Mouse (Mus musculus): ENCODE measurements around the gene Irf9. TPM values are rescaled to one million over a fixed set of nuclear protein-coding genes. Genes with fewer than 3 reads are reported as not detected.

Gene Irf9
- polyA plus RNA-seq, 1 experiment = 101 TPM

DNA sequence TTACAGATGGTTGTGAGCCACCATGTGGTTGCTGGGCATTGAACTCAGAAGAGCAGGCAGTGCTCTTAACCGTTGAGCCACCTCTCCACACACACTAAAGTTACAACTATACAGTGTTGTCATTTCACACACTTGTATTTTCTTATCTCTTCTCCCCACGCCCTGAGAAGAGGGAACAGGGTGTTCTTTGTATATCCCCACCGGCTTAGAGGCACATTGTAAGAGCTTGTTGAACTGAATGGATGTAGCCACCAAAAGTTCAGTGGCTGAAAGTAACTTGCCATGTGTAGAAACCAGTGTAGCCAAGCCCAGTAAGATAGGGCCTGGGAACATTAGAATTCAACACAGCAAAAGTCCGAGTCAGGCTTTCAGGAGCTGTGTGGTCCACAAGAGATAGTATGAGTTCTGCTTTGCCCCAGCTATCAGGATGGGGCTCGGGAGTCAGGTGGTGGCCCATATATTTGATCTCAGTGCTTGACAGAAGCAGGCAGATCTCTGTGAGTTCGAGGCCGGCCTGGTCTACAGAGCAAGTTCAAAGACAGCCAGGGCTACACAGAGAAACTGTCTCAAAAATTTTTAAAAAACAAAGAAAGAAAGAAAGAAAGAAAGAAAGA lies 11.3 kb downstream of the Irf9 start:
- Histone ChIP-seq H3K27ac (ENCODE audit: insufficient read depth, low read length) (no peak overlapping the region), H3K36me3 (ENCODE audit: control insufficient read depth, insufficient read depth, low read length) (peaks cover under 1% of the 10 kb centered on the region; the same call in 1 of the 2 replicates), H3K4me1 (ENCODE audit: control insufficient read depth, insufficient read depth, insufficient read length) (no peaks in the 10 kb centered on the region), H3K27me3 (ENCODE audit: control insufficient read depth, insufficient read depth, low read length) (no peaks in the 10 kb centered on the region), H3K4me3 (ENCODE audit: extremely low read depth, insufficient read depth, insufficient read length) (no peak overlapping the region)
- TF ChIP-seq POLR2A (IDR thresholded peaks at IDR 0.05; ENCODE audit: low read depth, low read length) = no peak
- no peak for TF ChIP-seq CTCF (IDR thresholded peaks at IDR 0.05; ENCODE audit: extremely low read depth, insufficient read depth, insufficient read length, insufficient replicate concordance)
- 80% methylated on average over 7 of the region's 7 CpGs for WGBS
- DNase-seq (ENCODE audit: low read depth in 1 of 2, low spot score in 2 of 2) = no peak

DNA sequence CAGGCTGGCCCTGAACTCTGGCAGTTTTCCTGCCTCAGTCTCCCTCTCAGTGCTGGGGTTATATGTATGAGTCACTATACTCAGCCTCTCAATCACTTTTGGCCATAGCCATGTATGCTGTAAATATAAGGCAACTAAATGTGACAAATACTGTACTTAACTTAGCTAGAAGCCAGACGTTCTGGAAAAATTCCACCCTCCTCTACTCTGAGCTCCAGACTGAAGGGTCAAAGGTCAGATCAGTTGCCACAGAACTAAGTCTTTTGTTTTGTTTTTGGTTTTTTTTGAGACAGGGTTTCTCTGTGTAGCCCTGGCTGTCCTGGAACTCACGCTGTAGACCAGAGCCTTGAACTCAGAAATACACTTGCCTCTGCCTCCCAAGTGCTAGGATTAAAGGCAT lies 12.5 kb downstream of the Irf9 start:
- DNase-seq (ENCODE audit: low read depth in 1 of 2, low spot score in 2 of 2) = no peak
- TF ChIP-seq CTCF (IDR thresholded peaks at IDR 0.05; ENCODE audit: extremely low read depth, insufficient read depth, insufficient read length, insufficient replicate concordance) (no peak), POLR2A (IDR thresholded peaks at IDR 0.05; ENCODE audit: low read depth, low read length) (no peak)
- Histone ChIP-seq H3K4me1 (ENCODE audit: control insufficient read depth, insufficient read depth, insufficient read length) (no peaks in the 10 kb centered on the region), H3K27me3 (ENCODE audit: control insufficient read depth, insufficient read depth, low read length) (no peaks in the 10 kb centered on the region), H3K4me3 (ENCODE audit: extremely low read depth, insufficient read depth, insufficient read length) (no peak overlapping the region), H3K27ac (ENCODE audit: insufficient read depth, low read length) (no peak overlapping the region), H3K36me3 (ENCODE audit: control insufficient read depth, insufficient read depth, low read length) (no peaks in the 10 kb centered on the region)
- 82% methylated on average over 2 of the region's 2 CpGs for WGBS

DNA sequence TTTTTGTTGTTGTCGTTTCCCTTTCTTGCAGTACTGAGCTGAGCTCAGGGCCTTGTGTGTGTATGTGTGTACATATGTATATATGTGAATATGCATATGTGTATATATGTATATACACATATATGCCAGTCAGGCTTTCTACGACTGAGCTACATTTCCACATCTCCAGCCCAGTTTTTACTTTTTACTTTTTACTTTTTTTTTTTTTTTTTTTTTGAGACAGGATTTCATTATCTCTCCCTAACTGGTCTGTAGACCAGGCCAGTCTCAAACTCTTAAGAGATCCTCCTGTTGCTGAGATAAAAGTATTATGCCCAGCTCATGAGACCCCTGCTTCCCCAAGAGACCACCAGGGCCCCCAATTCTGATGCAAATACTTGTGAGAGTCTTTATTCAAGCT lies 13.5 kb downstream of the Irf9 start:
- H3K4me1 ChIP-seq (ENCODE audit: control insufficient read depth, insufficient read depth, insufficient read length) = no peaks in the 10 kb centered on the region
- no peak overlapping the region for H3K27ac ChIP-seq (ENCODE audit: insufficient read depth, low read length)
- 78% methylated on average over 2 of the region's 2 CpGs for WGBS
- no peaks in the 10 kb centered on the region for H3K36me3 ChIP-seq (ENCODE audit: control insufficient read depth, insufficient read depth, low read length)
- TF ChIP-seq POLR2A (IDR thresholded peaks at IDR 0.05; ENCODE audit: low read depth, low read length) = no peak
- no peak for TF ChIP-seq CTCF (IDR thresholded peaks at IDR 0.05; ENCODE audit: extremely low read depth, insufficient read depth, insufficient read length, insufficient replicate concordance)
- no peak for DNase-seq (ENCODE audit: low read depth in 1 of 2, low spot score in 2 of 2)
- H3K4me3 ChIP-seq (ENCODE audit: extremely low read depth, insufficient read depth, insufficient read length) = no peak overlapping the region
- H3K27me3 ChIP-seq (ENCODE audit: control insufficient read depth, insufficient read depth, low read length) = no peaks in the 10 kb centered on the region

GRCm38 (mm10) chr14:55617822-55618221 lies 14.5 kb downstream of the Irf9 start, which contains the start of gene Rec8:
Gene Rec8, plus strand, starts transcription at chr14:55618037.
- Histone ChIP-seq H3K27ac (ENCODE audit: insufficient read depth, low read length) (no peak within 1 kb of the TSS), H3K27me3 (ENCODE audit: control insufficient read depth, insufficient read depth, low read length) (no peaks in the 10 kb centered on the region), H3K36me3 (ENCODE audit: control insufficient read depth, insufficient read depth, low read length) (no peaks in the 10 kb centered on the region), H3K4me3 (ENCODE audit: extremely low read depth, insufficient read depth, insufficient read length) (no peak within 1 kb of the TSS), H3K4me1 (ENCODE audit: control insufficient read depth, insufficient read depth, insufficient read length) (no peaks in the 10 kb centered on the region)
- 35% methylated on average over 14 of the region's 21 CpGs for WGBS
- TF ChIP-seq CTCF (IDR thresholded peaks at IDR 0.05; ENCODE audit: extremely low read depth, insufficient read depth, insufficient read length, insufficient replicate concordance) (no peak), POLR2A (IDR thresholded peaks at IDR 0.05; ENCODE audit: low read depth, low read length) (no peak)
- no peak for DNase-seq (ENCODE audit: low read depth in 1 of 2, low spot score in 2 of 2)

- no peaks in the 10 kb centered on the region for H3K36me3 ChIP-seq (ENCODE audit: control insufficient read depth, insufficient read depth, low read length)
- H3K4me3 ChIP-seq (ENCODE audit: extremely low read depth, insufficient read depth, insufficient read length) = no peak overlapping the region
- DNase-seq (ENCODE audit: low read depth in 1 of 2, low spot score in 2 of 2) = no peak
- 21% methylated on average over 22 of the region's 22 CpGs for WGBS
- H3K4me1 ChIP-seq (ENCODE audit: control insufficient read depth, insufficient read depth, insufficient read length) = no peaks in the 10 kb centered on the region
- no peak for TF ChIP-seq CTCF (IDR thresholded peaks at IDR 0.05; ENCODE audit: extremely low read depth, insufficient read depth, insufficient read length, insufficient replicate concordance)
- TF ChIP-seq POLR2A (IDR thresholded peaks at IDR 0.05; ENCODE audit: low read depth, low read length) = no peak
- no peaks in the 10 kb centered on the region for H3K27me3 ChIP-seq (ENCODE audit: control insufficient read depth, insufficient read depth, low read length)
- no peak overlapping the region for H3K27ac ChIP-seq (ENCODE audit: insufficient read depth, low read length)
Observed at GRCm38 (mm10) chr14:55618486-55619195, 15.3 kb downstream of the Irf9 start.

GRCm38 (mm10) chr14:55628077-55628827 lies 24.9 kb downstream of the Irf9 start:
- H3K27me3 ChIP-seq (ENCODE audit: control insufficient read depth, insufficient read depth, low read length) = no peaks in the 10 kb centered on the region
- WGBS = 91% methylated on average over 27 of the region's 27 CpGs
- H3K36me3 ChIP-seq (ENCODE audit: control insufficient read depth, insufficient read depth, low read length) = peaks cover 26% of the 10 kb centered on the region
- H3K4me1 ChIP-seq (ENCODE audit: control insufficient read depth, insufficient read depth, insufficient read length) = no peaks in the 10 kb centered on the region
- H3K4me3 ChIP-seq (ENCODE audit: extremely low read depth, insufficient read depth, insufficient read length) = no peak overlapping the region
- DNase-seq (ENCODE audit: low read depth in 1 of 2, low spot score in 2 of 2) = no peak
- TF ChIP-seq POLR2A (IDR thresholded peaks at IDR 0.05; ENCODE audit: low read depth, low read length) (no peak), CTCF (IDR thresholded peaks at IDR 0.05; ENCODE audit: extremely low read depth, insufficient read depth, insufficient read length, insufficient replicate concordance) (no peak)
- no peak overlapping the region for H3K27ac ChIP-seq (ENCODE audit: insufficient read depth, low read length)

Measured in spleen, adult 2 months (tissue).